Mouse (Mus musculus) gastrocnemius, postnatal 10 days (tissue): ENCODE measurements around the gene Tgfbi. TPM values are rescaled to one million over a fixed set of nuclear protein-coding genes. Genes with fewer than 3 reads are reported as not detected.
A peak's percentile ranks its signal among the peaks of the same experiment; 100 is the strongest.

Experiments
- DNase-seq: peaks from one replicate; pipeline ENCODE4 v3.0.0; 2021; ENCODE audit warnings: mixed read lengths
- total RNA-seq, 2 experiments: library from RNA; stranded (reverse); gene quantifications; 2 replicates each; pipeline ENCODE4 v1.2.3; 2021

Tgfbi gene
- total RNA-seq, 2 experiments from 2014 or later = 61.2 to 76.3 TPM

DNA sequence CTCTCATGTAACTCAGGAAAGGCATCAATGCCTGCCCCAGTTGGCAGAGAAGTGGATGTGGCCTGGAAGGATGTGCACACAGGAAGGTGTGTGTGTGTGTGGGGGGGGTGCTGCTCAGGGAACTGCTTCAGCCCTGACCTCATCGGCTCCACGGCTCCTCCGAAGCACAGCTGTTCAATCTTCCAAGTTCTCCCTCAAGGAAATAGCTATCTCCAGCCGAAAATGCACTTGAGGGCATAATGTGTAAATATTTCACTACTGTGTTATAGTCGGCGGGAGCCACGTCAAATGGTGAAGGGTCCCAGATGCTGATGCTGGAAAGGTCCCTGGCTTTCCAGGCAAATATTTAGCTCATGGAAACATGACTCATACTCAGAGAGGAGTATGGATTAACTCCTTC is 25.6 kb downstream of the Tgfbi start:
- DNase-seq = no peak

DNA sequence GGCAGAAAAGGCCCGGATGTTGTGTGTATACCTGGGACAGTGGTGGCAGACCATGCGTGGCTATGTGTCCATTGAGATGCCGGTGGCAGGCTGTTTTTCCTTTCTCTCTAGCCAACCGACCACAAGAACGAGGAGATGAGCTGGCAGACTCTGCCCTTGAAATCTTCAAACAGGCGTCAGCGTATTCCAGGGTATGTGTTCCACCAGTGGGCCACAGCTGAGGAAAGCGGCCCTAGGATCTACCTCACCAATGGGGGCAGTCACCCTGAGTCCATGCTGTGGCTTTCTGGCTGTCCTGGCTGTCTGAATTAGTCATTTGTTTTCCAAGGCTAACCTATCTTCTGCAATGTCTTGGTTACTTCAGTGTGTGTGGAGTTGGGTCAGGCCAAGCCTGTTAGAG is 27.7 kb downstream of the Tgfbi start:
- no peak for DNase-seq

DNA sequence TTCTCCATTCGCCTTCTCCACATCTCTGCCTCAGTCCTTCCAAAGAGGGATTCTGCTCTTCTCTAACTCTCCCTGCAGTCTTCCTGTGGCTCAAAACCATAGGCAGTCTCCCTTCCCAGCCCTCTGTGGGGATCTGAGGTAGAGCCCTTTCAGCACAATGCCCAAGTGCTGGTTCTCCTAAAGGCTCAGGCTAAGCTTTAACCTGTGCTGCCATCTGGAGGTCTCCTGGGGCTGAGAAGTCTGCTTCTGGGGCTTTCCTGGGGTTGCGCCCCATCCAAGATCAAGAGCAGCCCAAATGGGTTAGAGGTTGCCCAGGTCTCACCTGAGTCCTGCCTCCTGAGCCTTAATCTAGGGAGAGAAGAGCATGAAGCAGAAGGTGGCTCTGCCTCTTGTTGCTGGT is 32.4 kb downstream of the Tgfbi start:
- DNase-seq = no peak

DNA sequence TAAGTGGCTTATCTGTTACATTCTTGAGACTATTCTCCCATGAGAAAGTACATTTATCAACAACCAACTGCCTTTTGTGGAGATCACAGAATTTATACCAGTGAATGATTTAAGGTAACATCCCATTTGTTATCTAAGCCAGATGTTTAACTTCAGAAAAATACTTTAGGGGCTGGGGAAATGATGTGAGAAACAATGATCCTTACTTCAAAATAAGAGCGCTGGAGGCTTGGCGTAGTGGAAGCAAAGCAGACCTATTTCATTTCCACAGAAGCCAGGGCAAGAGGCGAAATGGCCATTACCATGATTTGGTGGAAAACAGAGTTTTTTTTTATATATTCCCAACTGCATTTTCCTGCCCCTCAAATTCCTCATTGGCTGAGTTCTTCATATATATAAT is 34.7 kb downstream of the Tgfbi start:
- no peak for DNase-seq

- no peak for DNase-seq
Observed at GRCm38 (mm10) chr13:56645744-56646143, 36.4 kb downstream of the Tgfbi start.

DNA sequence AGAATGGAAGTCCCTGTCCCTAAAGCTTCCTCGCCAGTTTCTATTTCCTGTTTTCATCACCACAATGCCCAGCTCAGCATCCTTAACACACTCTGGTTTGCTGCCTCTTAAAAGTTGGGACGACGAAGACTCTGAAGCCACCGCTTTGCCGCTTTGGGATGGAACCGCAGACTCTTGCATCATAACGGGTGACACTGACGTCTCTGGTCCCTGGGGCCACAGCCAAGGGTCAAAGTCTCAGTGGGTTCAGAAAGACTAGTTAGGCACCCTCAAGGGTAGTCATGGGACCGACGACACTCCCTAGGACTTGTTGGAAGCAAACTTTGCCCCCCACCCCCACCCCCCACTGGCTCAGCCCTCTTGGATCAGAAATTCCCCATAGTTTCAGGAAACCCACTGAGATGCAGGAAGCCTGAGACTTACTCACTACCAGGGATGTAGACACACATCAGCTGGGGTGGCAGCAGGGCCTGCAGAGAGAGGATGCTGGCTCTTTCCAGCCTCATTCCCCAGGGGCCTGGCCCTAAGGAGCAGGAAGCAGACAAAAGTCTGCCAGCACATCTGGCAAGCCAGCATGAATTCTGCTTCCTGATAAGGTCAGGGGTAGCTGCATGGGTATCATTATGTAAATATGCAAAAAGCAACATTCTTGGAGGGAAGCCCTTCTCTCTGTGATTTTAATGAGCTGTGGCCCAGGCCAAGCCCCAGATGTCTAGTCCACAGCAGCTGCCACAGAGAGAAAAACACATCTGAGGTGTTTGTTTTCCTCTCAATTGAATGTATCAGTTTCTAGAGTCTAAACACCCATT is 38.5 kb downstream of the Tgfbi start:
- peak; percentile 51 for DNase-seq

DNA sequence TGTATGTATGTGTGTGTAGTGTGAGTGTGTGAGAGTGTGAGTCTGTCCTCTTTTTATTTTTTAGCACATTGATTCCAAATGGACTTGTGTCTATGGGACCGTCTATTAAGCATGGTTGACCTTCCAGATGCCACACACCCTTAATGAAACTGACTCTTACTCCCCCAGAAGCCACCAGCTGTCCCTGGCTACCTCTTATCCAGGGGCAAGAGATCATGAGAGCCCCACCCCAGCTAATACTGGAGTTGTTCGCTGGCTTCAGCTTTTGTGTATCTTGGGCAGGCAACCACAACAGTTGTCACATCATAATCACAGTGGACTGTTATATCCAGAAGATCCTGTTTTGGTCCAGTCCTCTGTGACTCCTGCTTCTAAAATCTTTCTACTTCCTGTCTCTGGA is 40.7 kb downstream of the Tgfbi start:
- no peak for DNase-seq

GRCm38 (mm10) chr13:56652381-56652780 is 43.1 kb downstream of the Tgfbi start:
- DNase-seq = no peak

DNA sequence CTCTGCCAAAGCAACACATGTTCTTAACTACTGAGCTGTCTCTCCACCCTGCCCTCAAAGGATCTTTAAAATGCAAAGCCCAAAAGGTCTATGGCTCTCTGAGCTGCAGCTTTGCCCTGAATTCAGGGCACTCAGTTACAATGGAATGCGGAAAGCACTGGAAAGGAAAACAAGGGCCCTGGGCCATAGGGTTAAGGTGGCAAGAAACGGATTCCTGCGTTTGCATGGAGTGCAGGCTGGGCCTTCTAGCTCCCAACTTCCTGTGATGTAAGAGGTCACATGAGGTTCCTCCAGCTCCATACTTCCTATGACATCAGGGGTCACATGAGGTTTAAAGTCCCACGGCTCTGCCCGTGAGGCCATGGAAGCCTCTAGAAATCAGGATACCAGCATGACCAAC is 44.9 kb downstream of the Tgfbi start:
- no peak for DNase-seq

DNA sequence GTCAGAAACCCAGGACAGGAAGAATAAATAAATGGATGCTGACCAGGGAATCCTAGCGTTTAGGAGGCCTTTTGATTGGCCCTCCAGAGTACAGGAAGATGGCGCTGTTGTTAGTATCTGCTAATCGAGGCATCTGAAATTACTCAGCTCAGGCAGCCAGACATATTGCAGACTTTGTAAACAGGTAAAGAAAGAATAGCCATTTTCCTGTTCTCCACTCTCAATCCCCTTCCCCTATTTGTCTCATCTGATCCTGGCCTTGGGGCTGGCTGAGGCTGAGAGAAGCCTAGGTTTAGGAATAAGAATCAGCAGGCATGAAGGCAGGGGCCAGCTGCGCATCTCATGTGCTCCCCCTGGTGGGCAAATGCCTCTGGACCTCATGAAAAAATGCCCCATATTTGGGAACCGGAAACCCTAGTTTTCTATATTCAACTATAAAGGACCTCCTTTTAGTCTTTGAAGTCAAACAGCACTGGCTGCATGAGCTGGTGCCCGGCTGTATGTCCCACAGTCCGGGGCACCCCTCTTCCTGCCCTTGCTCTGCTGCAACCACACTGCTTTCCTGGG is 48.7 kb downstream of the Tgfbi start:
- peak; percentile 89 for DNase-seq

DNA sequence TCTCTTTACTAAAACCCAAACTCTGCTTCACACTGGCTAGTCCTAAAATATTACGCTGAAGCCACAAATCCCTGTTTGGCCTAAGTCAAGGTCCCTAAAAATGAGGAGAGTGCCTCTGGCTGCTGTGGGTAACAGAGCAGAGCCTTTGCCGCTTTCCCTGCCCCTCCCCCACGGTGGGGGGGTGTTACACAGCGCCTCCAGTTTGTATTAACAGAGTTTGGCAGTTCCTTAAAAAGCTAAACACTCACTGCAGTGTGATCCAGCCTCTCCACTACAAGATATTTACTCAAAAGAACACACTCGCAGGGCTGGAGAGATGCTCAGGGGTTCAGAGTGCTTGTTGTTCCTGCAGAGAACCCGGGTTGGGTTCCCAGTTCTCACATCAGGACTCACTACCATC is 49.6 kb downstream of the Tgfbi start:
- DNase-seq = no peak

DNA sequence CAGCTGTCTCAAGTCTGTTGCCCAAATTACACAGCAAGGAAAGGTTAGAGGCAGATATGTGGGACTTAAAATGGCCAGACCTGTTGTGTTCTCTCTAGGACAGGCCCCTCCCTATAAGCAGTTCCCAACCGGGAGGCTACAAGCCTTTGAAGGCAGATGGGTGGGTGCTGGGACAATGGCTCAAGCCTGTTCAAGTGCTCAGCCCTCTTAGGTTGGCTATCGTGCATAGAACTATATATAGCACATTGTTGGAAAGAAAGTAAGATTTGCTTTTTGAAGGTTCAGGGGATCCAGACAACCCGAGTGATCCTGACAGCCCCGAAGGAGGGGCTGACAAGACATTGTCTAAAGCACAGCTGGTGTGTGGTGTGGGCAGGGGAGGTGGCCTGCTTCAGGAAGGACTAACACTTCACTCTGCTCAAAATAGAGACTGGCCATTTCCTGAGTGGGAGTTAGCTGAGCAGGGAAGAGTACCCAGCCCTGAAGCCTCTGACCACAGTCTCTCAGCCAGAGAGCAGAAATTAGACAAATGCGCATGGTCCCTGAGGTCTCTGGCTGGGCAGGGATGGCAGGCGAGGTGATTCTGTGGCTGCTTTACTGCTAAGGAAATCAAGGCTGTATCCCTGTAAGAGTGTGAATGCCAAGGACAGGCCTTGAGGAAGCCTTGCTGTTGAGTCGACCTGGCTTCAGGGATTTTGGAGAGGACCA is 52.7 kb downstream of the Tgfbi start:
- DNase-seq = no peak

DNA sequence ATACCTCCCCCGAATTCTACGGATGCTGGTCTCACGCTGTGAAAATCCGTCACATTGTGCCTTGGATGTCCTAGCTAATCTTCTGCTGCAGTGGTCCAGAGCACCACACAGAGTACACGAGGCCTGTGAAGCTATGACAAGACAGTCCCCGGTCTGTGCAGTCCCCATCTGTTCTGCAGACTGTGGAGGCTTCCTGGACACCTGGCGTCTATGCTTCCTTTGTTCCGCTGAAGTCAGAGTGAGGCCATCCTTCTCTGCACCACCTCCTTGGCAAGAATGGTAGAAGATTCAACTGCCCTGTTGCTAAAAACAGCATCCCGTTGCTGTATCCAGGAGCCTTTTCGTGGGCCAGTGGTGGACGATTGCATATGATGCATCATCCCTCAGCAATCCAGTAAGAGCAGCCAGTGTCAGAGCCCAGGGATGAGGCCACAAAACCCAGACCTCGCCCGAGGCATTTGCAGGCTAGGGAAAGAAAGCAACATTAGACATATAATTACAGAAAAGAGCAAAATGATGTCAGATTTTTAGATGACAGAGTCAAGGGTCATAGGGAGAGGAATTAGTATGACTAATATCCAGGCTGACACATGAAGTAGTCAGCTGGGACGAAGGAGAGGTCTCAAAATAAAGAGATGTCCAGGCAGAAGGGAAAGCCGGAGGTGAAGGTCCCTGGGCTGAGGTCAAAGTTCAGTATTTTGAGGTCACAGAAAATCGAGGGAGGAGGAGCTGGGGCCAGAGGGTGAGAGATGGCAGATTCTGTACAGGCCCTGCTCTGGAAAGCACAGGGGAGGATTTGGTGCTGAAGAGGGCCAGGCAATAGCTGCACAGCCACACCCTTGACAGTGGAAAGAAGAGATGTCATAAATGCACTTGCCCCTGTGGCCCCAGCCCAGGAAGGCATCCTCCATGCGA is 55.2 kb downstream of the Tgfbi start:
- no peak for DNase-seq

DNA sequence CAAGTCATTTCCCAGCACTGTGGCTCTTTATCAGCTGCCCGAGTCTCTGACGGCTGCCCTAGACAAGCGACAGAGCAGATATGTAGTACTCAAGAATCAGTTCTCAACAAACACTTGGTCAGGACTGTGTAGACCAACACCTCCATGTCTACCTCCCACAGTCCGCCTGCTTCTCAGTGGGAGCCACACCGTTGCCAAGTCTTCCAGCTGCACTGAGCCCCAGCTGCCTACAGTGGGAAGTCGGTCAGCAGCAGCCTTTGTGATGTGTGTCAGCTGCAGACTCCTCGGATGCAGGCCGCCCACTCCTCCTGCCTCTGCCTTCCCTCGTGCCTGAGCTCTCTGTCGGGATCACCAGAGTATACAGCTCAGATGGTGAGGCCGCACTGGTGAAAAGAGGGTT is 61.9 kb downstream of the Tgfbi start:
- peak; percentile 26 for DNase-seq

DNA sequence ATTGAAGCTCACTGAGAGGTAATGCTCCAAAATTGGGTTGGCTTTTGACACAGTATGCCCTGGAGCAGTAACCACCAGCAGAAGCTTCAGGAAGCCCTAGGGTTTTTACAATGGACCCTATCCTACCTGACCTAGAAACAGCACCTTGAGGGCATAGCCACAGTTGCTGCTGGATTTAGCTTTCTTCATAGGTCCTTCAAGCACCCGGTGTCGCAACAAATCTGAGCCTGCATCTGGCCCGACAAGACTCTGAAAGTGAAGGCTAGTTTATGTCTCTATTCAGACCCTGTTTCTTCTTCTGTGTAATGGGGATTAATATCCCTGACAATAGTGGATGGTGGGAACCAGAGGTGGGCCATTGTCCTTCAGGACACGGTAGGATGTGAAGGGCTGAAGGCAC is 68.4 kb downstream of the Tgfbi start:
- no peak for DNase-seq

DNA sequence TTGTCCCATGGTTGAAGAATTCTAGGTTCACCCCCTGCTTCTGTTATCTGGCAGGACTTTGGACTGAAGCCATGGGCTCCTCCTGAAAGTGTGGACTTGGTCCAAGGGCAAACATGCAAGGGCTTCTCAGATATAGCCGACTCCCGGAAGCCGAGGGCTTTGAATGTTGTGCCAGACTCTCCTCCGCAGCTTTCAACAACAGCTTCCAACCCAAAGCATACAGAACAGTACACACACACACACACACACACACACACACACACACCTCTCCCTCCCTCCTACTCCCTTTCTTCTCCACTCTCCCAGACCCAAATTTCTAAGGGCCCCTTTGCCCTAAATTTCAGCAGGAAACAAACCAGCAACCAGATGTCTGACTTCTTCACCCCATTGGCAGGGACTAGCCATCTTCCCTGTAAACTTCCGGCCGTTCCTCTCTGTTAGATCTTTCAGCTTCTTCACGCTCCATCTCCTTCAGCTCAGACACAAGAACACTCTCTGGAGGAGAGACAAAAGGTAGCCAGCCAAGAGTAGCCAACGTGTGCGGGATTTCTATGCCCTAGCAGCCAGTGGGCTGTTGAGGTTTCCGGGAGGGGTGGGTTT is 69.0 kb downstream of the Tgfbi start:
- no peak for DNase-seq

- DNase-seq = no peak
Observed at GRCm38 (mm10) chr13:56678826-56679504, 69.6 kb downstream of the Tgfbi start.

- no peak for DNase-seq
Observed at GRCm38 (mm10) chr13:56681924-56682323, 72.6 kb downstream of the Tgfbi start.

DNA sequence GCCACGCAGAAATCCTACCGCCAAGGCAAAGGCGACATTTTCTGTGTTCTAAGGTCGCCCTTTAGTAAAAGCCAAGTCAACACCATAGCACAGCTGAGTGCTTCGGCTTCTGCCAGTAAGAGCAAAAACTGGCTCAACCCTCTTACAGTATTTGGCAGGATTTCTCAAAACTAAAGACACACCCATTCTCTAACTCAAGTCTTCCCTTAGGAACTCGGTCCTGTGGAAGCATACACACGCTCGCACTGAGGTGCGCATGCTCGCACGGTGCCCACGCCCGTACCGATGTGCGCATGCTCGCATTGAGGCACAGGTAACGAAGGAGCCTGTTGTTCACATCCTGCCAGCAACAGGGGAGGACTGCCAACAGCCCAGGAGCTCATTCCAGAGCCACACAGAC is 73.0 kb downstream of the Tgfbi start:
- peak; percentile 50 for DNase-seq

- DNase-seq = no peak
Observed at GRCm38 (mm10) chr13:56683306-56683705, 74.0 kb downstream of the Tgfbi start.
